Comparison of ENCODE assay signal across 15 mouse cellular contexts in genomic region chr3:30993066-30993573, GRCm38 (mm10). TPM values are rescaled to one million over a fixed set of nuclear protein-coding genes. Genes with fewer than 3 reads are reported as not detected.
DNase-seq lines count a peak whose midpoint lies in the region; ATAC-seq and TF ChIP-seq lines count a peak whose summit lies in the region.
"Had no signal": no experiment of that assay in that cellular context is flagged by ENCODE, and none has a peak within 500 bp of the region (broad histone marks: within the 10 kb centered on the region; RNA-seq: fewer than 3 reads in every experiment).

No protein-coding gene starts in this region.

- no peaks in the 10 kb centered on the region for H3K9me3 ChIP-seq in liver, embryonic 12.5 days (replicated peaks)
- H3K9me3 ChIP-seq in forebrain, embryonic 10.5 days: no peaks in the 10 kb centered on the region
- H3K9me3 ChIP-seq in stomach, postnatal 0 days (ENCODE audit: control insufficient read depth, low read length): no peaks in the 10 kb centered on the region

- no peak for TF ChIP-seq CTCF in stomach, postnatal 0 days (IDR thresholded peaks at IDR 0.05; ENCODE audit: low read depth)

- no peak overlapping the region for H3K4me3 ChIP-seq in liver, embryonic 12.5 days
- H3K4me3 ChIP-seq in forebrain, embryonic 10.5 days: no peak overlapping the region
- H3K4me3 ChIP-seq in stomach, postnatal 0 days (ENCODE audit: low read depth, low read length): no peak overlapping the region
- H3K4me3 ChIP-seq: left cerebral cortex, adult 2 months had no signal

- no peak overlapping the region for H3K27ac ChIP-seq in liver, embryonic 12.5 days
- no peak overlapping the region for H3K27ac ChIP-seq in forebrain, embryonic 10.5 days
- no peak overlapping the region for H3K27ac ChIP-seq in stomach, postnatal 0 days (replicated peaks)
- H3K27ac ChIP-seq: left cerebral cortex, adult 2 months; macrophage had no signal

- no peak overlapping the region for H3K4me2 ChIP-seq in liver, embryonic 12.5 days
- no peak overlapping the region for H3K4me2 ChIP-seq in stomach, postnatal 0 days (replicated peaks; ENCODE audit: low read depth)

- H3K36me3 ChIP-seq in liver, embryonic 12.5 days: no peaks in the 10 kb centered on the region
- no peaks in the 10 kb centered on the region for H3K36me3 ChIP-seq in forebrain, embryonic 10.5 days (replicated peaks)
- no peaks in the 10 kb centered on the region for H3K36me3 ChIP-seq in stomach, postnatal 0 days (ENCODE audit: control insufficient read depth, insufficient read depth, low read length)

- no peak for ATAC-seq in liver, embryonic 12.5 days
- no peak for ATAC-seq in stomach, postnatal 0 days (ENCODE audit: low FRiP score, low TSS enrichment)
- ATAC-seq: inflammation-experienced regulatory T-cells, adult 6 months had no signal

- no peak for TF ChIP-seq EP300 in stomach, postnatal 0 days (optimal IDR thresholded peaks at IDR 0.05)

- H3K27me3 ChIP-seq in liver, embryonic 12.5 days (replicated peaks): no peaks in the 10 kb centered on the region
- no peaks in the 10 kb centered on the region for H3K27me3 ChIP-seq in forebrain, embryonic 10.5 days (ENCODE audit: poor library complexity, severe bottlenecking)
- H3K27me3 ChIP-seq in stomach, postnatal 0 days (ENCODE audit: control insufficient read depth, insufficient read depth, low read length): no peaks in the 10 kb centered on the region

- no peak overlapping the region for H3K9ac ChIP-seq in liver, embryonic 12.5 days
- no peak overlapping the region for H3K9ac ChIP-seq in stomach, postnatal 0 days (ENCODE audit: low read length)

- intact Hi-C loops in gastrocnemius, postnatal 36 days (cut with DNase I): no loop called here

- peaks cover 30% of the 10 kb centered on the region for H3K4me1 ChIP-seq in liver, embryonic 12.5 days
- H3K4me1 ChIP-seq in forebrain, embryonic 10.5 days: peaks cover 21% of the 10 kb centered on the region
- no peaks in the 10 kb centered on the region for H3K4me1 ChIP-seq in stomach, postnatal 0 days (replicated peaks; ENCODE audit: control insufficient read depth, insufficient read depth)

- DNase-seq in liver (peak; percentile 72), A20 (ENCODE audit: low read depth, low spot score) (peak; percentile 55), ZHBTc4 (ENCODE audit: low read depth, low spot score) (peak; percentile 85)
- DNase-seq in naive thymus-derived CD4-positive, alpha-beta T cell, adult 2 months (ENCODE audit: low read depth): peak; percentile 34
- DNase-seq in gastrocnemius, postnatal 36 days: no peak
- no peak for DNase-seq in forebrain, embryonic 10.5 days (ENCODE audit: extremely low spot score, low spot score)
- no peak for DNase-seq in stomach, postnatal 0 days (ENCODE audit: low spot score)
- DNase-seq: cerebellum, adult 9-10 months; embryo, embryonic 11 days; heart, adult 18-20 months; right cerebral cortex, postnatal 25 days had no signal

RNA-seq across cellular contexts. Expression of gene Prkci, which starts 2.4 kb away (rescaled TPM):
- 12.5 TPM in 2 replicates for polyA plus RNA-seq in liver, embryonic 12.5 days (2016; fragmentation: Nextera tagmentation; extraction: Ambion mirVana)
- total RNA-seq in gastrocnemius, postnatal 36 days (2021): 1 to 10 TPM; 2.8 to 3.0 TPM
- polyA plus RNA-seq in forebrain, embryonic 10.5 days (2016; fragmentation: Nextera tagmentation; extraction: Ambion mirVana): 37.7 and 39.2 TPM in 2 replicates
- 21.2 and 22.1 TPM in 2 replicates for polyA plus RNA-seq in stomach, postnatal 0 days (2015; fragmentation: Nextera tagmentation; extraction: Ambion mirVana)

RNA-seq across cellular contexts. Expression of gene Phc3, which starts 23.9 kb away (rescaled TPM):
- polyA plus RNA-seq in liver, embryonic 12.5 days (2016; fragmentation: Nextera tagmentation; extraction: Ambion mirVana): 2.8 and 3.2 TPM in 2 replicates
- 10 to 100 TPM in 1 of 2 experiments, 1 to 10 TPM in 1; 9.3 to 11.6 TPM for total RNA-seq in gastrocnemius, postnatal 36 days (2021)
- 4.7 and 5.9 TPM in 2 replicates for polyA plus RNA-seq in forebrain, embryonic 10.5 days (2016; fragmentation: Nextera tagmentation; extraction: Ambion mirVana)
- polyA plus RNA-seq in stomach, postnatal 0 days (2015; fragmentation: Nextera tagmentation; extraction: Ambion mirVana): 3.0 and 3.3 TPM in 2 replicates

Comparison
In these comparisons a context has a peak if more than half of its experiments do, and no peak if none do; other contexts are left out.
1. DNase-seq: peak in liver (single experiment), A20 (single experiment), ZHBTc4 (single experiment) and naive thymus-derived CD4-positive, alpha-beta T cell, adult 2 months (single experiment); none in gastrocnemius, postnatal 36 days (0 of 2), forebrain, embryonic 10.5 days (single experiment) and stomach, postnatal 0 days (single experiment).